Mouse (Mus musculus) Patski (cell line): ENCODE measurements at regions not wholly inside any gene's neighbourhood (a gene's known extent, or its start where the extent isn't known, plus 50 kb on each side); places are given as distances from the start of the nearest gene placed in this dataset.

Source experiments
- ATAC-seq: fragments of 100-300 bp; one replicate; pipeline ENCODE4 v1.8.0; 2021
- CTCF ChIA-PET: fragments of 350-600 bp; sonication (Branson Sonifier 250); formaldehyde crosslinking; loops from one replicate; lab custom pipeline; 2022; ENCODE audit warnings: inconsistent platforms; lab: Charles Lee
- POLR2A ChIA-PET: fragments of 350-600 bp; sonication (Branson Sonifier 250); formaldehyde crosslinking; loops from one replicate; lab custom pipeline; 2022; ENCODE audit warnings: antibody characterized with exemption, inconsistent platforms; lab: Charles Lee
- DNase-seq: peaks from one replicate; pipeline ENCODE4 v3.0.0-alpha.2; 2011; ENCODE audit warnings: low read depth, low spot score
- H3K27me3 ChIP-seq: fragments of 371-371 bp; one replicate; pipeline ENCODE4 v1.5.1; 2021
- CTCF ChIP-seq: fragments of 100-300 bp; IDR thresholded peaks from one replicate; pipeline ENCODE4 v1.5.1; 2021
- in situ Hi-C: fragments of 300-500 bp; cut with MboI; formaldehyde crosslinking; loops from 3 replicates; pipeline ENCODE4 v1.11.1; 2018; ENCODE audit warnings: low pct_unique_long_range_greater_than_20kb, mixed read lengths

DNA sequence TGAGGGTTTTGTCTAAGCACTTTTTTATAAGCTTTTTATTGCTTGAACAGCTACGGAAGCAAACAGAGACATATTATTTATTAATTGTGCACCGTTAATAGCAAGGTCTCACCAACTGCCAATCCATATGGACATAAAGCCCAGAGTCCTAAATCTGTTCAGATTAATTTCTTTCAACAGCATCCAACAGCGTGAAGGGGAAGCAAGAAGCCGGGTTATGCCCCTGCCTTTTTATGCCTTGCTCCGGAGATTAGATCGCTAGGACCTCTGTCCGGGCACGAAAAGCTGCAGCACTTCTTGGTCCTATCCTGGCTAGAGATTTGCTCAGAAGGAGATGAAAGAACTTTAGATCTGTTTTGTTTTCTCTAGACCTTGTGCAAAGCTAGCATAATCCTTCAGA, 289.6 kb upstream of the Epha7 start:
- TF ChIP-seq CTCF, result no peak
- ChIA-PET POLR2A (no interaction called here), CTCF (interaction anchor here (1.1 kb wide), 1 partner anchor 20 kb away, joined by 5 read pairs; no protein-coding TSS in a partner anchor)
- ATAC-seq (no peak), DNase-seq (no peak)
- in situ Hi-C loops, result no loop called here
- H3K27me3 ChIP-seq, result no peaks in the 10 kb centered on the region

DNA sequence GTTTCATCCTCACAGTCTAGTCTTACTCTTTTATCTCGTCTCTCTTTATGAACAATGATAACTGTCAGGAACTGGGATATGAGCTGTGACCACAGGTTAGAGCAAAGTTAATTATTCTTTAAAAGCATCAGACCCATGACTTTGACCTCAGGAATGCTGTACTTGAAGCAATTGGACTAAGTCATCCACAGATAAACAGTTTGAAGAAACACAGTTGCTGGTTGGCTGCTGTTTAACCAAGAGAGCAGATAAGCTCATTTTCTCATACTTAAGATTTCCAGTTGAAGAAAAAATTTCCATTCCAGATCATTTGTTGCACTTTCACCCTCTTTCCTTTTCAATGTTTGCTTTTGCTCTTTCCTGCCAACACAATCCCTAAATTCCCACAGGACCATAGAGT, 270.7 kb upstream of the Epha7 start:
- POLR2A ChIA-PET, result no interaction called here
- DNase-seq (peak; percentile 84), ATAC-seq (peak; percentile 100)
- CTCF ChIA-PET, result no interaction called here
- in situ Hi-C loops, result loop anchor here (10.0 kb wide), 1 partner anchor 263 kb away; no protein-coding TSS in a partner anchor
- no peaks in the 10 kb centered on the region for H3K27me3 ChIP-seq
- TF ChIP-seq CTCF, result no peak

DNA sequence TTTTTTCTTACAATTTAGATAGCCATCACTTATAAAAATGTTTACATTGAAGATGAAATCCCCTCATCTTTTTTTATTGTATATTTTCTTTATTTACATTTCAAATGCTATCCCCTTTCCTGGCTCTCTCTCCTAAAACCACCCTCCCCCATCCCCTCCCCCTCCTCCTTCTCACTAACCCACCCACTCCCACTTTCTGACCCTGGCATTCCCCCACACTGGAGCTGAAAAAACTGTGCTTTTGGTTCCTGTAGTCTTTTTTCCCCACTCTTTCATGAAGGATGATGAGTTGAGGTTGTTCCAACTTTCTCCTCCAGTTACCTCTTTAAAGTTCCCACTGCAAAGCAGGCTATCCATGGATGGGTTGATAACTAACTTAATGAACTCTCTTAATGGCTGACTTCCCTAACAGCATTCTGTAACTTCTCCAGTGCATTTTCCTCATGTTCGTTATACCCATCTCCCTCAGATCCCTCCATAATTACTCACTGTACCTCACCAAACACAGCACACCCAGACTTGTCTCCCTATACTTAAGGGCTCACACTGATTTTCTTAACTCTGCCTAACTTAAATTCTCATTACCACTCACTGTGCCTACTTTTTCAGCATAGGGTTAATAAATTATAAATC, 270.1 kb upstream of the Epha7 start:
- TF ChIP-seq CTCF, result no peak
- no peaks in the 10 kb centered on the region for H3K27me3 ChIP-seq
- DNase-seq (no peak), ATAC-seq (peak; percentile 25)
- ChIA-PET CTCF (no interaction called here), POLR2A (no interaction called here)
- in situ Hi-C loops, result loop anchor here (10.0 kb wide), 1 partner anchor 262 kb away; no protein-coding TSS in a partner anchor

DNA sequence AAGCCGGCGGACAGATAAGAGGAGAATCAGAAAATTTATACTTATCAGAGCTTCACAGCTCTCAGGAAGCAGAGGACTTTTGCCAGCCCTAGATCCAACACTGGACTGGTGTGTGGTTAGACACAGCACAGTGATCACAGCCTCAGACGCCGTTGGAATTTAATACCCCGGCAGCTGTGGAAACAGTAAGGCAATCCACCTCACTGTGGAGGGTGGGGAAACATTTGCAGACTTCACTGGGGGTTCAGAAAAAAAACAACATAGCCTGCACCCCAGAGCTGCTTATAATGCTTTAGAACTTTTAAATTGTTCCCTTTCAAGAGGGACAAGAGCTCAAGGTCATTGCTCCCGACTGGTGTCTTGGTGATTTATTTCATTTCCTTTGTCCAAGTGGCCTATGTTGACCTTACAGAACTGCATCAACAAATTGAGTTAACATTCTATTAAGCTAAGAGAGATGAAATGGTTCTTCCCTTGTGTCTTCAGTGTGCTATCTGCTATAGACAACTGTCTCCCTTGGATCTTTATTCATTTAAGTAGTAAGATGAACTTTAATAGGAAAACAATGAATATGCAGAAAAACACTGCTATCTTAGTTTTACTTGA, 264.6 kb upstream of the Epha7 start:
- DNase-seq (no peak), ATAC-seq (peak; percentile 98)
- ChIA-PET POLR2A (no interaction called here), CTCF (no interaction called here)
- in situ Hi-C loops, result loop anchor here (10.0 kb wide), 1 partner anchor 256 kb away; no protein-coding TSS in a partner anchor
- H3K27me3 ChIP-seq, result no peaks in the 10 kb centered on the region
- no peak for TF ChIP-seq CTCF

DNA sequence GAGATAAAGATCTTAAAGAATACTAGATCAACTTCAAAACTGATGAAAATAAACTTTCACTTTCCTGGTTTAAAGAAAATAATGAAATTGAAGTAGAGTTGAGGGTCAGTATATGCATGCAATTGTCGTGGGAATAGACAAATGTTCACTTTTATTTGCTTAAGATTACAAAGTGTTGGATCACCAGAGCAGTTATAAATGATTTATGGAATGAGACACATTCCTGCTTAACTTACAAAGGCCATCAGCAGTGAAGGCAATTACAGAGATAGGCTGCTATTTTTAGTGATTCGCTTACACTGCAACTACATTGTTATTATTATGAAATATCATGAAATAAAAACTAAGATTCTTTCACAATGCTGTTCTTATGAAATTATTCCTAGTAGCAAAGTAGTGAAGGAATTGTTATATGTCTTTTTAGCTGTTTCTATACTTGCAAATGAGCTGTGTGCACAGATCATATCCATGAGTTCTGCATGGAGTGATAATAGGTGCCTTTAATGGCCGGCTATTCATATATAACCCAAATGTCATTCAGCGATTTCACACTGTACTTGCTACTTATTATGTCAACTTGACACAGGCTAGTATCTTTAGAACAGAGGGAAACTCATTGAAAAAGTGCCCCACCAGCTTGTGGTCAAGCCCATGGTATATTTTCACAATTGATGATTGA, 241.7 kb upstream of the Epha7 start:
- CTCF ChIA-PET, result no interaction called here
- no peak for ATAC-seq
- no peaks in the 10 kb centered on the region for H3K27me3 ChIP-seq
- in situ Hi-C loops, result no loop called here
- POLR2A ChIA-PET, result no interaction called here
- DNase-seq, result no peak
- TF ChIP-seq CTCF, result no peak

DNA sequence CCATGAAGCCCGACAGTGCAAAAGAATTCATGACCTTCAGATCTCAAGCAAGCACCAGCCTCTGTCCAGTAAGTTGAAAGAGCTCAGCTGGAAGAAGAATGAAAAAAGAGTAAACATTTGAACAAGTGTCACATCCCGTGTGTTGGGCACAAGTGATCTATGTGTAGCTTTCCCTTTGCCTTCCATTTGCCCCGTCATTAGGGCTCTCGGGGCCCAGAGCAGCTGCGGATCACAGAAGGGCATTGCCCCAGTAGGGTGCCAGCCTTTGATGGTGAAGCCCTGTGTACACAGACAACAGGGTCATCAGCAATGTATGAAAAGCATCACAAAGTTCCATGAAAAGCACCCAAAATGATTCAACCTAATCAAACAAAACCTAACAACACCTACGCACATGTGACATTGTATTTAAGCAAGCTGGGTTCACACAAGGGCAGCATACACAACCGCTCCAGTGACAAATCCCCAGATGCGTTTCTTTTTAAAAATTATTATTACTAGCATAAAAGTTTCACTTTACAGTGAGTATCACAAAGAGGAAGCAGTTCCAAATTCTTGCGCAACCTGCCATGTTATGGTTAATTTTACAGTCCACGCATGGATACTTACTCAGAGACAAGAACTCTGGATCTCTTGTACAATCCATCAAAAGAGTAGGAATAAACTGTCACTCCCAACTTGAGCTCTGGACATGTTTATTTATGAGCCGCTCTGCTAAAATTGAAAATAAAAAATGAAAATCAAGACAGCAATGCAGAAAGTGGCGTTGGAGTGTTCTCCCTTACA, 224.0 kb upstream of the Epha7 start:
- no peak for TF ChIP-seq CTCF
- POLR2A ChIA-PET, result no interaction called here
- H3K27me3 ChIP-seq, result no peaks in the 10 kb centered on the region
- in situ Hi-C loops, result no loop called here
- DNase-seq (no peak), ATAC-seq (no peak)
- CTCF ChIA-PET, result no interaction called here
